Mouse (Mus musculus) WW6 (cell line): ENCODE measurements around the gene Slc25a23.
A peak's percentile ranks its signal among the peaks of the same experiment; 100 is the strongest.

ENCODE experiments used
- DNase-seq: peaks from one replicate; pipeline ENCODE4 v3.0.0-alpha.2; 2013; ENCODE audit warnings: low read depth, low spot score

Slc25a23 gene

GRCm38 (mm10) chr17:57019693-57020092, 40.0 kb downstream of the Slc25a23 start:
- DNase-seq: no peak

- no peak for DNase-seq
These were observed 47.3 kb downstream of the Slc25a23 start for GRCm38 (mm10) chr17:57012245-57012795.

GRCm38 (mm10) chr17:57011236-57012141, 48.2 kb downstream of the Slc25a23 start, which contains the start of the genes Gtf2f1 and Gm17949:
Gene Gtf2f1, minus strand, starts transcription at chr17:57011288.
Gene Gm17949, plus strand, starts transcription at chr17:57011469.
- peak; percentile 98 for DNase-seq

GRCm38 (mm10) chr17:57010911-57011235, 48.8 kb downstream of the Slc25a23 start:
- no peak for DNase-seq

GRCm38 (mm10) chr17:57007137-57007905, 52.3 kb downstream of the Slc25a23 start:
- no peak for DNase-seq

GRCm38 (mm10) chr17:57003994-57004393, 55.7 kb downstream of the Slc25a23 start:
- DNase-seq: no peak

GRCm38 (mm10) chr17:57001228-57001627, 58.4 kb downstream of the Slc25a23 start:
- DNase-seq: no peak

GRCm38 (mm10) chr17:56999968-57000609, 59.6 kb downstream of the Slc25a23 start, which contains the start of gene Pspn:
Gene Pspn, minus strand, starts transcription at chr17:57000018.
- DNase-seq: no peak

GRCm38 (mm10) chr17:56999414-56999813, 60.2 kb downstream of the Slc25a23 start:
- no peak for DNase-seq

GRCm38 (mm10) chr17:56997029-56997667, 62.5 kb downstream of the Slc25a23 start, which contains the start of gene Alkbh7:
Gene Alkbh7, plus strand, starts transcription at chr17:56997339.
- DNase-seq: peak; percentile 96

GRCm38 (mm10) chr17:56996506-56996905, 63.2 kb downstream of the Slc25a23 start:
- DNase-seq: no peak

- no peak for DNase-seq
These were observed 64.6 kb downstream of the Slc25a23 start for GRCm38 (mm10) chr17:56995046-56995445.
